Mouse (Mus musculus) CD8-positive naive resting alpha-beta T cell, adult 57 days (primary cell): ENCODE measurements around the gene Lcp1. TPM values are rescaled to one million over a fixed set of nuclear protein-coding genes. Genes with fewer than 3 reads are reported as not detected.

Source experiments
- total RNA-seq: library from RNA; stranded (reverse); gene quantifications from one replicate; pipeline ENCODE4 v1.2.4, GENCODE M21; 2023

Gene Lcp1
- total RNA-seq = 476 TPM

DNA sequence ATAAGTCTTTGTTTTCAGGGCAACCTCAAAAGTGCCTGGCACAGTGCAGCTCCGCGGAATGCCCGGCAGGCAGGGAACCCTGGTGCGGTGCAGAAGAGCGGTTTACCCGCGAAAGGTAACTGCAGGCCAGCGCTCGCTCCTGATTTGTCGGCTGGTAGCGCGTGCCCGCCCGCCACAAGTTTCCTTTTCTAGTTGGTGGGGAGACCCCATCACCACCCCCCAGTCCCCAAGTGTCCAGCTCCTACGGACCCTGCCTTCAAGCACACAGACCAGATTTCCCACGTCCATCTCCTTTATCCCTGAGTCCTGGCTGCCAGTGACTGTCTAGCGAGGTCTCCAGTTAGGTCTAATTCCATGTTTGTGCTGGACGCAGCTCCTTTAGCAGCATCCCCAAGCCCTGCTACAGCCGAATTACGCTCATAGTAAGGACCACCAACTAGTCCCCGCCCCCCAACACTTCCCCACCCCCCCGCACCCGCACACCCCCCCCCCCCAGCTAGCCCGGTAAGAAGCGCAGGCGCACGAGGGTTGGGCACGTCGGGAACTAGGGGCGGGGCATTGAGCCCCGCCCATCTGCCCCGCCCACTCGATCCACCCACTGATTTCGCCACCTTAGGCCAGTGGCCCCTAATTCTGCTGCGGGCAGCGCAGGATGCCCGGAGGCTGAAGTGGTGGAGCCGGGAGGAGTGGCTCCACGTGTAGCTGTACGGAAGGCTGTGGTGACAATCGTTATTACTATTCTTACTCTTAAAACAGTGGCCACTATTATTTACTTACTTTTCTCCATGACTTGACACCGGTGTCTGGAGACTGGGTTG is at the start of gene Lcp1, which contains the start of gene Lrrc63:
Lcp1 (plus strand) TSS at position 601 of the 818 bp plus-strand sequence.
Lrrc63 (minus strand) TSS at position 381 of the 818 bp plus-strand sequence.

DNA sequence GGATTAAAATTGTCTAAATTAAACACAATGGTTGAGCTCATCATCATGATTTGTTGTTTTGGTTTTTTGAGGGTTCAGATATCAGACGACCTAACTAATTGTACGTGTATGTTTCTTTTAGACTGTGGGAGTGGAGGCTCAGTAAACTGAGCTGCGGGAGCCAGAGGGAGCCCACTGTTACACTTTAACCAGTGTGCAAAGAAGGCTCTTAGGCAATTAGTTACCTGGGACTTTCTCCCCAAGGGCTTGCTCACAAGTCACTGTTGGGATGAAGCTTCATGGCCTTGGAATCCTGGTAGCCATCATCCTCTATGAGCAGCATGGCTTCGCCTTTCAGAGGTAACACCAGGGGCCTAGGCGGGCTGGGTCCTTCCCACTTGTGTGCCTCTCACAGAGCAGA is 111.2 kb downstream of the Lcp1 start, which contains the start of gene Cpb2:
Cpb2 (plus strand) TSS at position 201 of the 400 bp plus-strand sequence.

Other genes starting within 250 kb of the Lcp1 start
- 73.9 TPM for gene Lrch1, start 183.2 kb upstream of the Lcp1 start, total RNA-seq
- gene Rubcnl, start 115.1 kb upstream of the Lcp1 start, total RNA-seq = 8.6 TPM
- not detected for gene Lrrc63, start 220 bp upstream of the Lcp1 start, total RNA-seq
- gene Cpb2, start 111.2 kb downstream of the Lcp1 start, total RNA-seq = not detected
- gene Zc3h13, start 153.3 kb downstream of the Lcp1 start, total RNA-seq = 47.5 TPM